Mouse (Mus musculus) intestine, postnatal 0 days (tissue): ENCODE results near the gene Pde2a. TPM values are rescaled to one million over a fixed set of nuclear protein-coding genes. Genes with fewer than 3 reads are reported as not detected.

Experiments used
- ATAC-seq: fragments of 200-750 bp; cut with Nextera tagmentation; 2 replicates; pipeline ENCODE4 v1.8.0; 2017; ENCODE audit warnings: mild to moderate bottlenecking, moderate TSS enrichment, moderate library complexity
- H3K27ac ChIP-seq: fragments of 300-500 bp; sonication (generic); 2 replicates; pipeline ENCODE4 v1.5.1; 2014; ENCODE audit warnings: mild to moderate bottlenecking, low read depth, low read length, moderate library complexity
- H3K27me3 ChIP-seq: fragments of 300-500 bp; sonication (generic); replicated peaks from 2 replicates; pipeline ENCODE4 v1.6.1; 2014; ENCODE audit warnings: low read length, mixed read lengths; ENCODE audit not compliant: control insufficient read depth, insufficient read depth
- H3K36me3 ChIP-seq: fragments of 300-500 bp; sonication (generic); 2 replicates; pipeline ENCODE4 v1.6.1; 2014; ENCODE audit warnings: mild to moderate bottlenecking, moderate library complexity; ENCODE audit not compliant: control insufficient read depth, insufficient read depth
- H3K4me1 ChIP-seq: fragments of 300-500 bp; sonication (generic); replicated peaks from 2 replicates; pipeline ENCODE4 v1.6.1; 2014; ENCODE audit warnings: antibody characterized with exemption, low read length, mixed read lengths; ENCODE audit not compliant: control insufficient read depth, insufficient read depth
- H3K4me2 ChIP-seq: fragments of 300-500 bp; sonication (generic); replicated peaks from 2 replicates; pipeline ENCODE4 v1.6.1; 2014; ENCODE audit warnings: low read depth, mild to moderate bottlenecking, moderate library complexity
- H3K4me3 ChIP-seq: fragments of 300-500 bp; sonication (generic); 2 replicates; pipeline ENCODE4 v1.5.1; 2014; ENCODE audit warnings: low read depth, low read length
- H3K9ac ChIP-seq: fragments of 300-500 bp; sonication (generic); 2 replicates; pipeline ENCODE4 v1.6.1; 2014; ENCODE audit warnings: mild to moderate bottlenecking, low read depth, low read length
- H3K9me3 ChIP-seq: fragments of 300-500 bp; sonication (generic); 2 replicates; pipeline ENCODE4 v1.6.1; 2016; ENCODE audit warnings: mixed run types; ENCODE audit not compliant: control insufficient read depth
- CTCF ChIP-seq: sonication (generic); IDR thresholded peaks from 2 replicates; pipeline ENCODE4 v1.5.1; 2016; ENCODE audit warnings: low read depth, mild to moderate bottlenecking, control low read depth, antibody characterized with exemption, moderate library complexity
- WGBS: fragments of 180-500 bp; shearing (Covaris S2); extraction: QIAGEN DNeasy Blood & Tissue Kit; methylation state at CpG from one replicate; pipeline ENCODE4 v1.1.7; 2014; 5-methylcytosine and 5-hydroxymethylcytosine counted together
- polyA plus RNA-seq: library from polyadenylated mRNA; unstranded; fragments of >200 nt; fragmentation: Nextera tagmentation; extraction: Ambion mirVana; gene quantifications from 2 replicates; pipeline ENCODE4 v1.2.1, GENCODE M21; 2015

The Pde2a gene
- polyA plus RNA-seq, 1 experiment from 2014 or later, result 11.1 TPM

DNA sequence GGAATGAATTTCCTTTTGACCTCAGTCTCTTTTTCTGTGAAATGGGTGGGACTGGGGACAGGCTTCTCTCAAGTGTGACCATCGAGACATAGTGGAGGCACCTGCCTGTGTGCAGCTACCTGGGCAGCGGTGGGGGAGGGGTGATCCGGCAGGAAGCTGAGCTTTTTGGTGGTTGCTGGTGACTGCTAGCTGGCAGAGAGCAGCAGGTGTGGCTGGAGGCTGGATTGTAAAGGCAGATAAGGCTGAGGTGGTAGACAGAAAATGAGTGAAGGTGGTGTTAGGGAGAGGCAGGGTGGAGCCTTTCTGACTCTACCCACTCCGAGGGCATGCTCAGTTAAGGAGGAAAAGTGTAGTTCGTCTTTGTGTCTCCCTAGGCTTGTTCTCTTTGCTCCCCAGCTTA, 65.6 kb downstream of the Pde2a start:
- 0 out of 2 replicates have a peak, but pooled peaks cover 3% of the 10 kb centered on the region for H3K36me3 ChIP-seq
- H3K9me3 ChIP-seq, result no peaks in the 10 kb centered on the region
- no peaks in the 10 kb centered on the region for H3K27me3 ChIP-seq
- no peaks in the 10 kb centered on the region for H3K4me1 ChIP-seq
- ATAC-seq, result no peak
- no peak overlapping the region for H3K27ac ChIP-seq
- H3K9ac ChIP-seq, result no peak overlapping the region
- H3K4me3 ChIP-seq, result no peak overlapping the region
- 38% methylated on average over 5 of the region's 5 CpGs for WGBS
- TF ChIP-seq CTCF, result no peak
- H3K4me2 ChIP-seq, result no peak overlapping the region

DNA sequence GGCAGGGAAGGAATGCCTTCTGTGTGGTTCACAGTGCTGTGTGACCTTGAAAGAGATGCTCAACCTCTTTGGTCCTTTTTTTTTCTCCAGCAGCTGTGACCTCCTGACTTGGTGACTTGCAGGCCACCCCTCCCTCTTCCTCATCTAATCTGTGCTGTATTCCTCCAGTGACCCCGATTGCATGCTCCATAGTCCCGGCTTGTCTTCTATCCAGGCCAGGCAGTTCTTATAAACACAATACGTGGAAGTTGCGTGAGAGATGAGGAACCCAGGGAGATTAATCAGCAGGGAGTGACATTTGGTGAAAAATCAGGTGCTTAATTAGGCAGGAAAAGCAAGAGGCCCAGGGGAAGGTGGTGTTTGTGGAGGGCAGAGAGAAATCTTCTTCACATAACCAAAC, 69.5 kb downstream of the Pde2a start:
- 51% methylated on average over 4 of the region's 4 CpGs for WGBS
- Histone ChIP-seq H3K9ac (no peak overlapping the region), H3K4me2 (no peak overlapping the region), H3K36me3 (0 out of 2 replicates have a peak, but pooled peaks cover 3% of the 10 kb centered on the region), H3K27me3 (no peaks in the 10 kb centered on the region), H3K9me3 (no peaks in the 10 kb centered on the region), H3K4me1 (no peaks in the 10 kb centered on the region), H3K27ac (no peak overlapping the region), H3K4me3 (no peak overlapping the region)
- no peak for ATAC-seq
- TF ChIP-seq CTCF, result no peak

DNA sequence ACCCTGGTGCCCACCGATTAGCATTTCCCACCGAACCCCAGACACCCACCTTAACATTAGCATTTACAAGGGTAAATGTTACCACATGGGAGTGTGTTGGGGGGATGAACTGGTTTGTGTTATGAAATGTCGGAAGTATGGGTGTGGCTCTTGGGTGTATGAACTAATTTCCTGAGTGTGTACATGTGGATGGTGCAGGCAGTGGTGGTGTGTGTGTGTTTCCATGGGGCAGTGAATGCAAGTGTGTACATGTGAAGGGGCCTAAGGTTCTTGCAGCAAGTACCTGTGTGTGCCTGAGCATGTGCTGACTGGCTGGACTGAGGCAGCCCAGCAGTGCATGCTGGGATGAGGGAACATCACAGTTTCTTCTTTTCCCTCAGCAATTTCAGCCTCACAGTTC, 76.9 kb downstream of the Pde2a start:
- TF ChIP-seq CTCF, result no peak
- Histone ChIP-seq H3K4me3 (no peak overlapping the region), H3K27ac (no peak overlapping the region), H3K4me1 (no peaks in the 10 kb centered on the region), H3K4me2 (no peak overlapping the region), H3K9ac (no peak overlapping the region), H3K9me3 (no peaks in the 10 kb centered on the region), H3K27me3 (peaks cover 9% of the 10 kb centered on the region; the same call in 1 of the 2 replicates), H3K36me3 (no peaks in the 10 kb centered on the region)
- 79% methylated on average over 3 of the region's 3 CpGs for WGBS
- no peak for ATAC-seq

DNA sequence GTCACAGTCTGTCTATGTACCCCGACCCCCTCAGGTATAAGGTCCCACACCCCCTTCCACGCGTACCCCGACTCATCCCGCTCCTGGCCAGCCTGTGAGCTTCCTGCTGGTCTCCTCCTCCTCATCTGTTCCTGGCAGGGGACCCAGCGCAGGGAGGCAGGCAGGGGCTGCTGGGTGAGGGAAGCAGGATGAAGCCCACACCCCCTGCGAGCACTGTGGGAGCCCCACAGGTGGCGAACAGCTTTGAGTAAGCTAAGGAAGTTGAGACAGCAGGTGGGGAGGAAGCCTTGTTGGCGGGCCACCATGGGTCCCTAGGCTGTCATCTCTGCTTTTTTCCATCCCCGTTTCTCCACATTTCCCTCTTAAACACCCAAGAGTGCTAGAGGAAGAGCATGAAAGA, 77.8 kb downstream of the Pde2a start:
- Histone ChIP-seq H3K9me3 (no peaks in the 10 kb centered on the region), H3K27ac (no peak overlapping the region), H3K27me3 (peaks cover 9% of the 10 kb centered on the region; the same call in 1 of the 2 replicates), H3K9ac (no peak overlapping the region), H3K4me2 (no peak overlapping the region), H3K36me3 (no peaks in the 10 kb centered on the region), H3K4me1 (no peaks in the 10 kb centered on the region), H3K4me3 (no peak overlapping the region)
- TF ChIP-seq CTCF, result no peak
- no peak for ATAC-seq
- WGBS, result 44% methylated on average over 10 of the region's 10 CpGs

DNA sequence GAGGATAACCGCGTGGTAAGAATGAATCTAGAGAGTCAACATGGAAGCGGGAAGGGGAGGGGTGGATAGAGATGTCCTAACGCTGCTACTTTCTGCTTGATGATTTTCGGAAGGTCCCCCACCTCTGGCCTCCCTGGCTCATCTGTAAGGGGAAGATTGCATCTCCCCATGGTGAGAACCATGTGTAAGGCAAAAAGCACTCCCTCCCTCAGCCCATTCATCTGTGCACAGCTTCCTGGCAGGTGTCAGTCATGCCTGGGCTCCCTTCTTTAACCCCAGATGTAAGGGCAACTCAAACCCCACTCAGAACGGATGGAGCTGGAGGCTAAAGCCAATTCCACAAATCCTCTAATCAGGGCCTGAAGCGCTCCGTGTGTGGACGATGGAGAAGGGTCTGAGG, 78.2 kb downstream of the Pde2a start:
- Histone ChIP-seq H3K4me2 (no peak overlapping the region), H3K27ac (no peak overlapping the region), H3K4me1 (no peaks in the 10 kb centered on the region), H3K4me3 (no peak overlapping the region), H3K27me3 (peaks cover 12% of the 10 kb centered on the region), H3K36me3 (no peaks in the 10 kb centered on the region), H3K9ac (no peak overlapping the region), H3K9me3 (no peaks in the 10 kb centered on the region)
- WGBS, result 74% methylated on average over 9 of the region's 9 CpGs
- ATAC-seq, result no peak
- no peak for TF ChIP-seq CTCF

DNA sequence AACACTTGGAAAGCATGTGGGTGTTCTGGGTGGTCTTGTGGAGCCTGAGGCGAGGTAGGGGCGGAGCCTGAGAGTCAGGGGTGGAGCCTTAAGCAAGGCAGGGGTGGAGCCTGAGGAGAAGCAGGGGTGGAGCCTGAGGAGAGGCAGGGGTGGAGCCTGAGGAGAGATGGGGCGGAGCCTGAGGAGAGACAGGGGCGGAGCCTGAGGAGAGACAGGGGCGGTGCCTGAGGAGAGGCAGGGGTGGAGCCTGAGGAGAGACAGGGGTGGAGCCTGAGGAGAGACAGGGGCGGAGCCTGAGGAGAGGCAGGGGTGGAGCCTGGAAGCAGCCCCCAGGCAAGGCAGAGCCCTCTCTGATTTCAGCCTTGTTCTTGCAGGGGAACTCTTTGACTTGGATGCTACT, 79.7 kb downstream of the Pde2a start:
- Histone ChIP-seq H3K4me2 (no peak overlapping the region), H3K27me3 (peaks cover 17% of the 10 kb centered on the region), H3K36me3 (no peaks in the 10 kb centered on the region), H3K27ac (no peak overlapping the region), H3K9me3 (no peaks in the 10 kb centered on the region), H3K9ac (no peak overlapping the region), H3K4me1 (no peaks in the 10 kb centered on the region), H3K4me3 (no peak overlapping the region)
- no peak for ATAC-seq
- no peak for TF ChIP-seq CTCF
- WGBS, result 79% methylated on average over 5 of the region's 6 CpGs

DNA sequence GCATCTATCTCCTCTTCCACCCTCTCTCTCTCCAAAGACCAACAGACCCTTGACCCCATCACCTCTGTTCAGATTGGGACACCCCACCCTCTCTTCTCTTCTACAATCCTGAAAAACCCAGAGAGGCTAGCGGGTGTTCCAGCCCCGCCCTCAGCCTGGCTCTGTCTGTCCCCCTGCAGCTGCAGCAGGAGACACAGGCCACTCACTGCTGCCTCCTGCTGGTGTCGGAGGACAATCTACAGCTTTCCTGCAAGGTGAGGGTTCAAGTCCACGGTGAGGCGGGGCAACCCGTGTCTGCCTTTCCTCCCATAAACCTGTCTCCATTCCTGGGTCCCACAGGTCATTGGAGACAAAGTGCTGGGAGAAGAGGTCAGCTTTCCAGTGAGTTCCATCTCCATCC, 80.2 kb downstream of the Pde2a start:
- no peaks in the 10 kb centered on the region for H3K36me3 ChIP-seq
- ATAC-seq, result no peak
- H3K4me3 ChIP-seq, result no peak overlapping the region
- WGBS, result 71% methylated on average over 6 of the region's 6 CpGs
- no peak overlapping the region for H3K27ac ChIP-seq
- TF ChIP-seq CTCF, result peak; percentile 66
- no peaks in the 10 kb centered on the region for H3K9me3 ChIP-seq
- no peak overlapping the region for H3K9ac ChIP-seq
- H3K27me3 ChIP-seq, result peaks cover 14% of the 10 kb centered on the region
- no peaks in the 10 kb centered on the region for H3K4me1 ChIP-seq
- H3K4me2 ChIP-seq, result no peak overlapping the region
